ENCODE assay signal across 8 mouse cellular contexts in genomic region chr13:33003523-33004413, GRCm38 (mm10). TPM values are rescaled to one million over a fixed set of nuclear protein-coding genes. Genes with fewer than 3 reads are reported as not detected.
DNase-seq lines count a peak whose midpoint lies in the region; ATAC-seq and TF ChIP-seq lines count a peak whose summit lies in the region.

No protein-coding gene starts in this region.

- H3K36me3 ChIP-seq in heart, embryonic 10.5 days: no peaks in the 10 kb centered on the region
- H3K36me3 ChIP-seq in G1E (replicated peaks): no peaks in the 10 kb centered on the region
- no peaks in the 10 kb centered on the region for H3K36me3 ChIP-seq in forebrain, embryonic 14.5 days (ENCODE audit: control insufficient read depth, insufficient read depth, low read length)
- no peaks in the 10 kb centered on the region for H3K36me3 ChIP-seq in liver, embryonic 12.5 days

- no peak for DNase-seq in heart, embryonic 10.5 days (ENCODE audit: low spot score)
- no peak for DNase-seq in heart, postnatal 14 days
- no peak for DNase-seq in G1E (ENCODE audit: low spot score)
- no peak for DNase-seq in forebrain, embryonic 14.5 days (ENCODE audit: low spot score)
- no peak for DNase-seq in right cerebral cortex, adult 18-20 months
- DNase-seq in frontal cortex, adult 2 months (ENCODE audit: extremely low spot score in 1 of 2, low spot score in 1 of 2): no peak
- DNase-seq in urinary bladder, postnatal 14 days (ENCODE audit: low spot score): no peak

- peak overlapping the region; percentile 39 for H3K4me2 ChIP-seq in forebrain, embryonic 14.5 days (ENCODE audit: low read length)
- peak overlapping the region; percentile 79 for H3K4me2 ChIP-seq in liver, embryonic 12.5 days

- no peak for TF ChIP-seq CTCF in G1E (IDR thresholded peaks at IDR 0.05; ENCODE audit: low read depth, low read length)

- H3K9me3 ChIP-seq in heart, embryonic 10.5 days: no peaks in the 10 kb centered on the region
- no peaks in the 10 kb centered on the region for H3K9me3 ChIP-seq in G1E (replicated peaks)
- H3K9me3 ChIP-seq in forebrain, embryonic 14.5 days (replicated peaks; ENCODE audit: control insufficient read depth, low read length): no peaks in the 10 kb centered on the region
- no peaks in the 10 kb centered on the region for H3K9me3 ChIP-seq in liver, embryonic 12.5 days (replicated peaks)

- intact Hi-C loops in heart, postnatal 14 days (cut with DNase I): loop anchor here (2.0 to 5.0 kb wide), 3 partner anchors 36 to 101 kb away; partner anchors contain the start of genes Serpinb1b and Serpinb6b

- H3K27me3 ChIP-seq in heart, embryonic 10.5 days (ENCODE audit: insufficient read depth, poor library complexity, severe bottlenecking): no peaks in the 10 kb centered on the region
- no peaks in the 10 kb centered on the region for H3K27me3 ChIP-seq in G1E (ENCODE audit: insufficient read depth, low read length)
- H3K27me3 ChIP-seq in forebrain, embryonic 14.5 days (replicated peaks; ENCODE audit: control insufficient read depth, insufficient read depth, low read length): no peaks in the 10 kb centered on the region
- H3K27me3 ChIP-seq in liver, embryonic 12.5 days (replicated peaks): no peaks in the 10 kb centered on the region

- H3K9ac ChIP-seq in forebrain, embryonic 14.5 days (ENCODE audit: low read length): peak overlapping the region; percentile 47; the same call in 1 of the 2 replicates
- peak overlapping the region; percentile 83 for H3K9ac ChIP-seq in liver, embryonic 12.5 days

- H3K4me1 ChIP-seq in heart, embryonic 10.5 days: peaks cover 15% of the 10 kb centered on the region
- peaks cover 30% of the 10 kb centered on the region for H3K4me1 ChIP-seq in G1E (ENCODE audit: insufficient read depth, low read depth, low read length)
- H3K4me1 ChIP-seq in forebrain, embryonic 14.5 days (ENCODE audit: control insufficient read depth, insufficient read depth, low read length): no peaks in the 10 kb centered on the region
- peaks cover 33% of the 10 kb centered on the region for H3K4me1 ChIP-seq in liver, embryonic 12.5 days

- 68% methylated on average over 9 of the region's 9 CpGs for WGBS in heart, embryonic 10.5 days
- WGBS in forebrain, embryonic 14.5 days: 72% methylated on average over 9 of the region's 9 CpGs
- 36% methylated on average over 9 of the region's 9 CpGs for WGBS in liver, embryonic 12.5 days (ENCODE audit: insufficient replicate concordance)

- H3K4me3 ChIP-seq in heart, embryonic 10.5 days: peak overlapping the region; percentile 53
- peak overlapping the region; percentile 71 for H3K4me3 ChIP-seq in G1E (ENCODE audit: low read depth, low read length)
- H3K4me3 ChIP-seq in forebrain, embryonic 14.5 days (ENCODE audit: low read depth, low read length): peak overlapping the region; percentile 16; the same call in 1 of the 2 replicates
- peak overlapping the region; percentile 62 for H3K4me3 ChIP-seq in liver, embryonic 12.5 days

- H3K27ac ChIP-seq in heart, embryonic 10.5 days: peak overlapping the region; percentile 86
- no peak overlapping the region for H3K27ac ChIP-seq in forebrain, embryonic 14.5 days (ENCODE audit: low read depth, low read length)
- peak overlapping the region; percentile 90 for H3K27ac ChIP-seq in liver, embryonic 12.5 days

- no peak for ATAC-seq in G1E (ENCODE audit: extremely low read depth, insufficient number of reproducible peaks, low FRiP score, poor library complexity, severe bottlenecking)
- ATAC-seq in forebrain, embryonic 14.5 days: no peak
- ATAC-seq in liver, embryonic 12.5 days: peak; percentile 77

RNA-seq across cellular contexts. Expression of gene Serpinb9, which starts 0.7 kb away (rescaled TPM):
- polyA plus RNA-seq in heart, embryonic 10.5 days (2016; fragmentation: Nextera tagmentation; extraction: Ambion mirVana): 4.2 and 4.4 TPM in 2 replicates
- 1 to 10 TPM; 7.8 to 8.6 TPM for total RNA-seq in heart, postnatal 14 days (2021)
- 2.6 and 3.4 TPM in 2 replicates for total RNA-seq in G1E (2014; fragmentation: Nextera tagmentation)
- 2.4 and 3.0 TPM in 2 replicates for total RNA-seq in G1E (2017)
- polyA plus RNA-seq in G1E (2012): 0.11 and 0.15 TPM in 2 replicates
- polyA plus RNA-seq in forebrain, embryonic 14.5 days (2014; fragmentation: Nextera tagmentation; extraction: Ambion mirVana): 1.2 and 1.3 TPM in 2 replicates
- 2.1 and 2.4 TPM in 2 replicates for polyA plus RNA-seq in liver, embryonic 12.5 days (2016; fragmentation: Nextera tagmentation; extraction: Ambion mirVana)
- polyA plus RNA-seq in frontal cortex, adult 2 months (2012; rRNA removed): 5.6 and 6.4 TPM in 2 replicates

RNA-seq across cellular contexts. Expression of gene Serpinb9b, which starts 23.4 kb away (rescaled TPM):
- 0.92 and 1.0 TPM in 2 replicates for polyA plus RNA-seq in heart, embryonic 10.5 days (2016; fragmentation: Nextera tagmentation; extraction: Ambion mirVana)
- total RNA-seq in heart, postnatal 14 days (2021): under 1 TPM; 0.12 to 0.41 TPM
- total RNA-seq in G1E (2014; fragmentation: Nextera tagmentation) (not detected in 2 replicates), G1E (2017) (0.05 TPM in 1 of 2 replicates, not detected in the other)
- not detected in 2 replicates for polyA plus RNA-seq in G1E (2012)
- 0.25 and 0.61 TPM in 2 replicates for polyA plus RNA-seq in forebrain, embryonic 14.5 days (2014; fragmentation: Nextera tagmentation; extraction: Ambion mirVana)
- polyA plus RNA-seq in liver, embryonic 12.5 days (2016; fragmentation: Nextera tagmentation; extraction: Ambion mirVana): not detected in 2 replicates
- polyA plus RNA-seq in frontal cortex, adult 2 months (2012; rRNA removed): 0.20 and 0.42 TPM in 2 replicates

RNA-seq across cellular contexts. Expression of gene Serpinb6b, which starts 38.8 kb away (rescaled TPM):
- 11.1 and 16.2 TPM in 2 replicates for polyA plus RNA-seq in heart, embryonic 10.5 days (2016; fragmentation: Nextera tagmentation; extraction: Ambion mirVana)
- 10 to 100 TPM; 24.9 to 27.8 TPM for total RNA-seq in heart, postnatal 14 days (2021)
- total RNA-seq in G1E (2014; fragmentation: Nextera tagmentation) (not detected in 2 replicates), G1E (2017) (0.05 TPM in 1 of 2 replicates, not detected in the other)
- not detected in 2 replicates for polyA plus RNA-seq in G1E (2012)
- polyA plus RNA-seq in forebrain, embryonic 14.5 days (2014; fragmentation: Nextera tagmentation; extraction: Ambion mirVana): 1.3 and 1.8 TPM in 2 replicates
- 4.2 and 5.2 TPM in 2 replicates for polyA plus RNA-seq in liver, embryonic 12.5 days (2016; fragmentation: Nextera tagmentation; extraction: Ambion mirVana)
- polyA plus RNA-seq in frontal cortex, adult 2 months (2012; rRNA removed): 2.1 and 2.3 TPM in 2 replicates

Comparison
In these comparisons a context has a peak if more than half of its experiments do, and no peak if none do; other contexts are left out.
1. H3K4me3 ChIP-seq: peak in every context shown above with its lines; median percentile 71 in G1E; 62 in liver, embryonic 12.5 days; 53 in heart, embryonic 10.5 days; 16 in forebrain, embryonic 14.5 days.